Mouse (Mus musculus): ENCODE measurements around the gene Dnajc14.

DNA sequence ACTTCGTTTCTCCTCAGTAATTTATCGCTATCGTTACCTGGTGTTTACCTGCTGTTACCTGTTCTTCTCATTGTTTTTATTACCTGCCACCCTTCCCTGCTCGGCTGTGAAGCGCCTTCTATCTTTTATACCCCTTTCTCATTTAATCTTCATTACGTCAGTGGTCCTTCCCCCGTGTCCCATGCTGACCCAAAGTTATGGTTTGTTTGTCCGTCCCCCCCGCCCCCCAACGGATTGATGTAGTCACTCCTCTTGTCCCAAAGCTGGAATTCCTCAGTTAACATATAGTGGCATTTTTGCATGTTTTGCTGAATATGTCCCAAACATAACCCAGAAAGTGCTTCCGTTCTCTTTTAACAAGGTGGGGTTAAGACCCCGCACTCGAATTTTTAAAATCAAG lies 18.3 kb downstream of the Dnajc14 start:
- TF ChIP-seq CTCF (IDR thresholded peaks at IDR 0.05; ENCODE audit: insufficient read depth, low read depth, low read length) (no peak), POLR2A (IDR thresholded peaks at IDR 0.05; ENCODE audit: insufficient read depth, low read depth, low read length) (no peak)

All from olfactory bulb, adult 2 months (tissue).